Mouse (Mus musculus): Measurements from ENCODE around the gene Ajuba.

DNA sequence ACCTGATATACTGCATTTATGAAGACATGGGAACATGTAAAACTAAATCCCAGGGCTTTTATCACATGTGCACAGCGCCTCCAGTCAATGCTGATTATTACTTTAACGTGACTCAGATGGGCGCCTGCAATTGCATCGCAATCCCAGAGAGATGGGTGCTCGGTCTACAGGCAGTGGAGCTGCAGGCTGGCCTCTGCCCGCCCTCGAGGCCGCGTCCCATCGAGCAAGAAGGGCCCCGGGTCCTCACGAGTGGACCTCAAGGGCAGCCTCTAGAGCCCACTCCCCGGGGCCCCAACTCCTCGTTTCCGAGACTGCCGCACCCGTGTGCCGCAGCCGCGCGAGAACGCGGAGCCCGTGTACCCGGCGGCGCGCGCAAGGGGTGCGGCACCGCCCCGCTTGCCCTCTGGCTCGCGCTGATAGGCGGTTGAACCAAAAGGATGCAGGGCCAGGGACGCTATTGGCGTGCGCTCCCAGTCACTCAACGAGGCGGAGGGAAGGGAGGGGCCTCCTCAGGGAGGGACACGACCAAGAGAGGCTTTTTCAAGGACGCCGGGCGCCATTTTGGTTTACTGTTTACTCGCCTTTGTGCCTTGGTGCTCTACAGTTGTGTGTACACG, 25.8 kb upstream of the Ajuba start:
- TF ChIP-seq CTCF (IDR thresholded peaks at IDR 0.05; ENCODE audit: control insufficient read depth, insufficient read depth, insufficient read length) (no peak), CEBPB (IDR thresholded peaks at IDR 0.05; ENCODE audit: low read depth) (no peak)

All from C2C12 (cell line).